Mouse (Mus musculus): Measurements from ENCODE around the gene Rgs6. TPM values are rescaled to one million over a fixed set of nuclear protein-coding genes. Genes with fewer than 3 reads are reported as not detected.

Rgs6 gene
- polyA plus RNA-seq, 2 experiments from 2014 or later, result 0.28 TPM; not detected in 1

DNA sequence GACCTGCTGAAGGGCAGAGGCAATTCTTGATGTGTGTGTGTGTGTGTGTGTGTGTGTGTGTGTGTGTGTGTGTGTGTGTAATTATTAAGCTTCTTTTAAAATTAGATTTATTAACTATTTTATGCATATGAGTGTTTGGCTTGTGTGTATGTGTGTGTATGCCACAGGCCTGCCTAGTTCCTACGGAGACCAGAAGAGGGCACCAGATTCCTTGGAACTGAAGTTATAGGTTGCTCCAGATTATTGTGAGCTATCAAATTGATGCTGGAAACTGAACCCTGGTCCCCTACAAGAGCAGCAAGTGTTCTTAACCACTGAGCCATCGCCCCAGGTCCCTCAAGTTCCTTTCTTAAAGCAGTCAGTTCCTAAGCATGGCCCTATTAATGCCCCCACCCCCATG, 511.8 kb downstream of the Rgs6 start:
- no peak for ATAC-seq

DNA sequence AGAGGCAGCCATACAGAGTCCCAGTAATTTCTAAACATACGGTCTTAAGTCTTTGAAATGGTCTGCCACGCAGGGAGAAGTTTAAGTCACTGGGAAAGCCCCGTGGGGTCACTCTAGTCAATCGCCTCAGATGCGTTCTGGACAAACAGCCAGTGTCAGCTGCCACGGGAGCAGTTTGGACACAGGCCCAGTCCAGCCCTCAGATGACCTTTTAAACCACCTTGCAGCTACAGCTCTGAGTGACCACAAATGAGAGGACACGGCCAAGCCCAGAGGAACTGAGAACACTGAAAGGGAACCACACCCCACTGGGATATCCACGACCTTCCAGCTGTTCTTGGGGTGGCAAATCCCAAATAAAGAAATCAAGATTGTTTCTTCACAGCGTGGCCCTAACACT, 512.3 kb downstream of the Rgs6 start:
- no peak for ATAC-seq

DNA sequence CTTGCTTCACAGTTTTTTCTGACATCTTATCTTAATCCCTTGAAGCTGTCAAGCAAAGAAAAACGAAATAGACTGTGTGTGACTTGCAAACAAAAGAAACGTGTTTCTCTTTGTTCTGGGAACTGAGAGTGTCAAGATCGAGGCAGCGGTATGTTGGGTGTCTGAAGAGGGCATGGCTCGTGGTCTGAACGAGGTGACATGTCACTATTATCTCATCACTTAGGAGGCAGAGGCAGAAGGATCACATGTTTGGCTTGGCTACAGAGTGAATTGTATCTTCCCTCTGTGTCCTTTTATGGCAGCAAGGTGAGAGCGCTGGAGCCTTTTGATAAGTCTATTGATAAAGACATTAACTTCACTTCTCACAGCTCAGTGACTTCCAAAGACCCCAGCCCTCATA, 512.8 kb downstream of the Rgs6 start:
- no peak for ATAC-seq

DNA sequence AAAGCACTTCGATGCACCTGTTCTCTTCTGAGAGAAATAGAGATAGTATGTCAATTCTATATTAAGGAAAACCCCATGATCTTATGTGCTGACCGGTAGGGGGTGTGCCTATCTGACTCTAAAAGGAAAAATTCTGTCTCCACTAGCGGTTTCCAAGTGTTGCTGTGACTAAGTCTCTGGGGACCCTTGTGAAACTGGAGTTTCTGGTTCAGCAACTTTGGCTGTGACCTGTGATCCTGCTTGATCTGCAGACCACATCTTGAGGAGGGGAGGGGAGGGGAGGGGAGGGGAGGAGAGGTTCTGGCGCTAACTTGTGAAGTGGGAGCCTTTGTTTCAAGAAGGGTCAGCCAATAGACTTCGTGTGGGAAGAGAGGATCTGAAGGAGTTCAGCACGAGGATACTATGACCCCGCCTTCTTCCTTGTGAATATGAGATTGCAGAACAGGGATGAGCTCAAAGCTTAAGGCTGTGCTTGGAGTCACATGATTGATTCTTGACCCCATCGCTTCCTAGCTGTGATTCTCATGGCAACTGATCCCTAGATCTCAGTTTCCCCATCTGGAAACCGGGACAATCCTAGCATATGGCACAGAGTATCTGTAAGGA, 517.5 kb downstream of the Rgs6 start:
- no peak for ATAC-seq

DNA sequence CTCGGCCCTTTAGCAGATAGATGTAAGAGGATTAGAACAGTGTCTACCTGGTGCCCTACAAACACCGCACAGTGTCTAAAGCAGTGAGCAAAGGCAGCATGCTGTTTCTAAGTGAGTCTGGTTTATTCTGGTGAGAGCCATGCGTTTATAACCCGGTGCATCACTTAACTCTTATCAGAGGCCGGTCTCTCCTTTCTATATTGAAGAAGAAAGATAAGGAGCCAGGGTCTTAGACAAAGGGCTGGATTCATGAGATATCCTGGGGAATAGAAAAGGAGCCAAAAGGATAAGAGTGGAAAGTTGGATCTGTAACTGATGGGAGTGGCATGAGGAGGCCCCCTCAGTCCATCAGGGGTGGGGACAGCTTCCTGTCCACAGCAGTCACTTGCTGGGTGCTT, 518.0 kb downstream of the Rgs6 start:
- no peak for ATAC-seq

DNA sequence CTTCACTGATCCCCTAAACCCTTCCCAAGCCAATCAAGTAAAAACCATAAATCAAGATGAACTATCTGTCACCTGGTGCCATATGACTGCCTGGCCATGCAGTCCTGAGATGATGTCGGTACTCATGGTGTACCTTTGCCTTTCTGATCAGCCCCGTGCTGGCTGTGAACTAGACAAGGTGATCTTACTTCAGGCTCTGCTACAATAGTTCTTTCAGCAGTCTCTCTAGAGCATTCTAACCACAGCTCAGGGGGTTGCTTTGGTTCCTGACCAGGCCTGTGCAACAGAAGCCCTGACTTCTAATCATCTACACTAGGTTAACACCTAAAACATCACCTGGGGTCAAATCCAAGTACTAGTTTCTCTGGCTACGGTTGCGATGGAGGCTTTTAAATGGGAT, 521.4 kb downstream of the Rgs6 start:
- no peak for ATAC-seq

DNA sequence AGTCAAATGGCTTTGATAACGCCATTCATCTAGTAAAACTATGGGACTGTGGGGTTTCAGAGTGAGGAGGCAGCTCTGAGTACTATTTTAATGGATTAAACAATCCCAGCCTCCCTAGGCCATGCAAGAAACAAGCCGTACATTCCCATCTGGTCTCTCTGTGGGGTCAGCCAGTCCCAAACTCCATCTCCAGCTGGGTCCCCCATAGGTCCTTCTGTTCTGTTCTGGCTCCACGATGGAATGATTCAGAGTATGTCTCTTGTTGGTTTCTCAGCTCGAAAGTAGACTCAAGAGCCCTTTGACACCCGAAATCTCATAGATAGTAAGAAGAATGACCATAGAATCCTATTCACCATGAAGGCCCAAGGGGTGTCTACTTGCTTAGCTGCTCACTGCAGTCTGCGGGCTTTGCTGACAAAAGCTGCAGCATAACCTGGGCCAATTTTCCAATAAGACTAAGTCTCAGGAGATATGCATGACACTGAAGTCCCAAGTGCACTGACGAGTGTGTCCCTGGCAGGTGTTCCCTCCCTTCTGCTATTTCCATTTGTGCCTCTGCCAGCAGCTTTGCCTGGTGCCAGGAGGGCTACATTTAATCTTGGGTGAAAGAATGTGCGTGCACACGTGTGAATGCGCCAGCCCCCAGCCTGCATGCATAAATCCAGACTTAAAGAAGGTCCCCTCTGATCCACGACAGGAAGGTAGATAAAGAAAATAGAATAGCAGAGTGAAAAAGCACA, 522.0 kb downstream of the Rgs6 start:
- no peak for ATAC-seq

DNA sequence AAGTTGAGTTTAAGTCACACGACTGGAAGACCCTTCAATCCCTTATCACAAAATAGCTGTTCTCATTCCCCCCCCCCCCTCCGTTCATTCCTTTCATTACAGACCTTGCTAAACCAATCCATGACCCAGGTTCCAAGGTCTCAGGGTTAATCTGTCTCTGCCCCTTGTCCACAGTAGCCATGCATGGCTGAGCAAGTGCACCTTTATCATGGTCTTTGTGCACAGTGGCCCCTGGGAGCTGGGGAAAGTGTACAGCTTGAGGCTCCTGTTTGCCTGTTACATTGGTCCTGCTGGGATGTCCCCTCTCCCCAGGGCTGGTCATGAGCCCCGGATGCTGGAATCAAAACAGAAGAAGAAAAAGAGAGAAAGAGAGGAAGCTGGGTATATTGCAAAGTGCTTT, 522.6 kb downstream of the Rgs6 start:
- ATAC-seq, result no peak

DNA sequence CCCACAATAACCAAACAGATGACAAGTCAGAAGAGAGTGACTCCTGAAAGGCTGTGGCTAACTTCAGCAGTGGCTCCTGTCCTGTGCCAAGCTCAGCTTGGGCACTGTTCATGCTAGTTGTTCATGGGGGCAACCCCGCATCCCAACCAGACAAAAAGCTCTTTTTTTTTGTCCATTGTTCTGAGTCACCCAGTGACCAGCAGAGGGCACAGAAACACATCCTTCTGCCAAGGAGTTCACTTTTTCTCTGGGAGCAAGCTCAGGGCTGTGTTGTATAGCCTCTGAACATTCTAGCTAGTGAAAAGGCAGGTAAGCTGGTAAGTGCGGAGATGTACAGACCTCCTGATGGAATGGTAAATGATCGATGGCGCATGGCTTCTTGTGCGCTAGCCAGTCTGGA, 524.2 kb downstream of the Rgs6 start:
- ATAC-seq, result no peak

DNA sequence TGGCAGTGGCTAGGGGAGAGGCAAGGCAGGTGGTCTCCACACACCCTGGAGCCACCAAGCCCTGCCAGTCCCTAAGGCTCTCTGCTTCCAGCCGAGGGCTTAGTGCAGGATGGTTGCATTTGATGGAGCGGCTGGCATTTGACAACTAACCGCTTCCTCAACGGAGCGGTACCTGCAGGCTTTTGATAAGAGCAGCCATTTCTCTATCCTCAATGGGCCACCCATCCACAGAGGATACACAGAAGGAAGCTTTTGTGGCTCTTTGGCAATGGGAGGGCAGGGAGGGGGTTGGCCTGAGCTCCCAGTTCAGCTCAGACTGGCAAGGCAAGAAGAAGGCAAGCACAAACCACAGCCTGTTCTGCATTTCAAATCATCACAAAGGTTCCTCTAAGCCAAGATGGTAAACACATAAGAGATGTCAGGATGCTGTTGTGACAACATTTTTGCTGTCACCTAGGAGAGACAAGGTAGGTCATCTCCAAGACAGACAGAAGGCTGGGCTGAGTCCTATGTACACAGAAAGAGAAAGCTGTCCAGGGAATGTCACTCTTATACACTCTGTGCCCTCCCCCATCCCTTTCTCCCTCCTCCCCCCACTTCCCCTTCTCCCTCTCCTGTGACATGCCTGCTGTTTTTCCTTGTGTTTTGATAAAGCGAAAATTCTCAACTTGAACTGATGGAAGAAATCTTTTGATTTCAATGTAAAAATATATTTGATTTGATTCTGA, 525.0 kb downstream of the Rgs6 start:
- ATAC-seq, result no peak

DNA sequence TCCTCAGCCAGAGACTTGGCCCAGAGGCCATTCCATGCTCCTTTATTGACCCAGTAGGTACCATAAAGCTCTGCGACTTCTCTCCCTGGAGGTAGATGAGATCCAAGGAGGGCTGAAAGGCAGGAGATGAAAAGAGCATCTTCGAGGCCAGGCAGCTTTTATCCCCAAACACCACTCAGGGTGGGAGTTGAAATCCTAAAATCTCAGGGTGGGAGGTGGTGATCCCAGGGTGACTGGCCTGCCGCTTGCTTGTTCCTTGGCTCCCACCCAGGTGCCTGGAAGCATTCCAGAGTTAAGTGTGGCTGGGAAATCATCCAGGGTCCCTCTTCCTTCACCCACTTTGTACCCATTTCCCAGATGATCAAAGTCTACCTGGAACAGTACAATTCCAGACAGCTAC, 525.9 kb downstream of the Rgs6 start:
- no peak for ATAC-seq

DNA sequence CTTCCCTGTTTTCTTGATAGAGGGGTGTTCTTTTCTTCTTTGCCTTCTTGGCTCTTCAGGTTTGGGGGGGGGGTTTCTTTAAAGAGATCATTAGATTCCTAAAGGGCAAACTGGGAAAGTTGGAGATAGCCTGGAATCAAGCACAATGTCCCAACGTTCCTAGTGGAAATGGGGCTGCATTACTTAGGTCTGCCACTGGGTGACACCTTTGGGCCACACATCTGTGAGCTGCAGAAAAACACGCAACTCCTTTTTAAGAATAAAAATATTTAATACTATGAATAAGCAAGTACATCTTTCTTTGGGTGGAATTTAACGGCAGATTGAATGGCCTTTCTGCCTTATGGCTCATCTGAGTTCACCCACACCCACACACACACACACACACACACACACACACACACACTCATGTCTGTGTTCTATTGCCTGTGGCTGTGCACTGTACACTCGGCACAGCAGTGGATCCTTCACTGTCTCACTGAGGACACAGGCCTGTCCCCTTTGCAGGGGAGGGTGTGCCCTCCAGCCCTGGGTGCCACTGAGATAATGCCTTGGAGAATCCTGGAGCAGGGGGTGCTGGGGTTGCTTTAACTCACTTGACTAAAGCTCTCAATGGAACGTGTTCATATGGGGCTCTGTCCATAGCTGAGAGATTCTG, 526.4 kb downstream of the Rgs6 start:
- ATAC-seq, result no peak

DNA sequence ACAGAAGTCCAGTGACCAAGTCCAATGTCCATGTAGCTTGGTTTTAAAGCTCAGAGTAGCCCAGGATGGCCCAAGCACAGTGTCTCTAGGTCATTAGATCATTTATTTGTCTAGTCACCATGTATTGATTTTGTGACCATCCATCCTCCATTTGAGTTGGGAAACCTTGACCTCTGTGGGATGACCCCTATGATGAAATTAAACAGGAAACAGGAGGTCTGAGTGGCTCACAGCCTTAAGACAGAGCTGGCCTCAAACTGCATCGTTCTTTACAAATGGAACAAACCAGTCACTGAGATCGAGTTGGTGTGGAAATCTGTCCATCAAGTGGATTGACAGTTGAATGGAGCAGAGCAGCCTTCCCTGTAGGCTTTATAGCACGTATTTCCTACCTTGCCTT, 536.0 kb downstream of the Rgs6 start:
- no peak for ATAC-seq

DNA sequence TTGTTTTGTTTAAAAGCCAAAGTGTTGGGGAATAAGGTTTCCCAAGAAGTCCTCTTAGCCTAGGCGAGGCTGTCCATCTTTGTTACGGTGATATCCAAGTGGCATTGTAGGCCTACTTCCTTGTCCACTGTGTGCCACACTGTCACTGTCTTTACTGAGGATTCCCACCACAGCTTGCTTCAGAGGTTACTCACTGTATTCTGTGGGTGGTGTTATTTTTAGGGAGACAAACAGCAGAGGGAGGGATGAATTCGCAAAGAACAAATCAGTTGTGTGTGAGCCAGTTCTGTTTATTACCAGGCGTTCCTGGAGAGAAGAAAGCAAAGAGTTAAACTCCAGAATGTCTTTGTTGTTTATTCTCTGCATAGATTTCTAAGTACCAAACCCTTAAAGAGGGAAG, 537.2 kb downstream of the Rgs6 start:
- no peak for ATAC-seq

DNA sequence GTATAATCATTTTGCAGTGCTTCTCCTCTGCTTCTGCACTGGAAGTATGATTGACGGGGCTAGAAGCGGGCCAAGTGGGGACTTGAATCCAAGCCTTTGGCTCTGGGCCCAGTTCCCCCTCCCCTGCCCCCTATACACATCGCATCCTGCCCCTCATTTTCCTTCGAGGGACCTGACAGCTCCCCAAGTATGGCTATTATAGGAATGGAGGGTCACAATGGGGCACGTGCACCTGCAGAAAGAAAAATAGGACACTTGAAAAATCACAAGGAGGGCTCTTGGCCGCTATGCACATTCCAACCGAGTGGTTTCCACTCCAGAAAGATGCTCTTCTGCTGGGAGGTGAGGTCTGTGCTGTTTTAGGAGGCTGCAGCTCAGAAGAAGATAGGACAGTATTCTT, 538.8 kb downstream of the Rgs6 start:
- ATAC-seq, result no peak

DNA sequence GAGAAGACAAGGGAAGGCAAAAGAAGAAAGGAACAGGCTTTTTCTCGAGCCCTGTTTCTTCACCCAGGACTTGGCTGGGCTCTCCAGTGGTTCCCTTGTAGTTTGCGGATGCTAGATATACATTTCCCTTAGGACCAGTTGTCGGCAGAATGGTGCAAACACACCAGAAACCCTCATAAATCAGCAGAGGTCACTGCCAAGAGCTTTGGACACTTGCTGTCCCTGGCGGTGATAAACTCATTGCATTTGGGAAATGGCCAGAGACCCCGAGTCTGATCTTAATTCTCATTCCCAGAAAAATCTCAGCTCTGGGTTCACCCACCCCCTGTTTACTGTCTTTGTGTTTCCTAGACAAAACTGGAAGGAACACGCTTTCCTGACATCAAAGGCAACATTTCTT, 539.9 kb downstream of the Rgs6 start:
- no peak for ATAC-seq

DNA sequence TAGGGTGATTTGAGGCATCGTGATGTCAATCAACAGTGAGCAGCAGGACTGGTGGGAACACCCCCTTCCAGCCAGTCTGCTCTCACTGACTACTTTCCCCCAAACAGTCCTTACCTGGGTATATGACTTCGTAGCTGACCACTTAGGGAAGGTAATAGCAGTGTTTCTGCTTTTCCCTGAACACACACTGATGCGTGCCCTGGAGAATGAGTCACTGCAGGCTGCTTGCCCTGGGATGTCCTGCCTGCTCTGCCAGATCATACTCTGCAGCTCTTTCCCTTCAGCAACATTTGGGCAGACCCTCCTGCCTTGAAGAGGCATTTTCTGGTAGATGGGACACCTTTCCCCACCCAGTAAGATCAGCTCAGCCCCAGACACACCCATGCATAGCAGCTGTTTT, 540.5 kb downstream of the Rgs6 start:
- no peak for ATAC-seq

DNA sequence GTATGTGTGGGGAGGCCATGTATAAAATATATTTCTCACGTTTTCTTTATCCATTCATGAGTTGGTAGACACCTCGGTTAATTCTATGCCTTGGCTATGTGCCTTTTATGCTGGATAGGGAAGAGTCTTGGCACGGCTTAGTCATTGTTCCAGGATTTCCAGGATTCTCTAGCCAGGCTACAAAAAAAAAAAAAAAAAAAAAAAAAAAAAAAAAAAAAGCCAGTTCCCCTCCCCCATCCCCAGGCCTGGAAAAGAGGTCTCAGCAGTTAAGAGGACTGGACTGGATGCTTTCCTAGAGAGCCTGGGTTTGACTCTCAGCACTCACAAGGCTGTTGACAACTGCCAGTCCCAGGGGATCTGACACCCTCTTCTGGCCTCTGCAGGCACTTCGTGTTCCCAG, 543.3 kb downstream of the Rgs6 start:
- ATAC-seq, result no peak

DNA sequence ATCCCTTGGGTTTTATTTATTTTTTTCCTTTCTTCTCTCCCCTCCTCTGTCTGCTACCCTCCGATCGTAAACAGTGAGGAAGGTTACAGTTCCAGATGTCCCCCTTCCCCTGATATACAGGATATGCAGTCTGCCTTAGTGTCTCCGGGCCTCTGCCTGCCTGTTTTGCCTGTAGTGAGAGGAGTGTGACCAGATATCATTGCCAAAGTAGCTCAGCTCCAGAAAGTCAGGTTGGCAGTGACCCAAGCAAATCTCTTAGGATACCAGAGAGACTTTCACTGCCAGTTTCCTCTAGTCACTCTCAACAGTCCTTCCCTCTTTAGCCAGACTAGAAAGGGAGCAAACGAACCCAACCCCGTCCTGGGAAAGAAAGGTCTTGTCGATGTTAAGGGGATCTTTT, 545.7 kb downstream of the Rgs6 start:
- no peak for ATAC-seq

DNA sequence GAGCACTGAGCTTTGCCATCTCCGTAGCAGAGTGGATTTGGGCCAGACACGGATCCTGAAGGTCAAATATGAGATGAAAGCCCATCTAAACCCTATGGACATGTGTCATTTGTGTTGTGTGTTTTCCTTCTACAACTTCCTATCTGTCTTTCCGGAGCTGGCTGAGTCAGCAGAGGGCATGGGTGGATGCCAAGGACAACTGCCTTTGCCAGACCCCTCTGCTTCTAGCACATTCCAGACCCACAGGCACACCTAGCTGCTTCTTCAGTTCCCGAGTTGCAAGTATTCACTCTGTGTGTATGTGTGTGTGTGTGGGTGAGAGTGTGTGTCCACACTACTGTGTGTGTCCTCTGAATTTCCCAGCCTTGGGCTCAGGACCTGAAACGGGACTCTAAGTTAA, 547.9 kb downstream of the Rgs6 start:
- no peak for ATAC-seq

DNA sequence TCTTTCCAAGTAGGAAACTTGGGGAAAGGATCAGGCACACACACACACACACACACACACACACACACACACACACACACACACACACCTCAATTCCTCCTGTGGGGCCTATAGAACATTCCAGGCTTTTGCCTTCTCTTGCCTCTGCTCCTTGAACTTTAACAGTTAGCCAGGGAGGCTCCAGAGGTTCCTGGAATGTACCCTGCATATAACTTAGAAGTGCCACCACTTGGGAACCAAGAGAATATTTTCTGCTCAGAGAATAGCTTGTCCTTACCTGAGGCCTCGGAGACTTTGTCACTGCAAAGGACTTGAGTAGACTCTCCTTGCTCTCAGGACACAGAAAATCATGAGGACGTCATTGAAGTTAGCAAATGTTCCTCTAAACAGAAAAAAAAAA, 548.4 kb downstream of the Rgs6 start:
- no peak for ATAC-seq

DNA sequence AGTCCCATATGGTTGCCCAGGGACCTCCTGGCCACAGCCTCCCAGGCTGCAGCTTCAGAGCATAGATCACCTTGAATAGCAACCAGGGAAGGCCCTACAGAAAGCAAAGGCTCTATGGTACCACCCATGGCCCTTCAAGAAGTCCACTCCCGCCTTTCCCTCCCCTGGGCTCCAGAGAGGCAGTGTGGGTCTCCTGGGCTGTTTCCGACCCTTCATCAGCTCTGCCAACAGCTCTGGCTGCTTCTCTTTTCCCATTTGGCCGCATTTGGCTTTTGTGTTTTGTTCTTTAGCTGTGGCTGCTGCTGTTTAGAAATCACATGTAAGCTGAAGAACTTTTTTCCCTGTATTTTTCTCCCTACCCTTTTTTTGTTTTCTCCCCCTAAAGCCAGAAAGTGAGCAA, 548.9 kb downstream of the Rgs6 start:
- ATAC-seq, result no peak

DNA sequence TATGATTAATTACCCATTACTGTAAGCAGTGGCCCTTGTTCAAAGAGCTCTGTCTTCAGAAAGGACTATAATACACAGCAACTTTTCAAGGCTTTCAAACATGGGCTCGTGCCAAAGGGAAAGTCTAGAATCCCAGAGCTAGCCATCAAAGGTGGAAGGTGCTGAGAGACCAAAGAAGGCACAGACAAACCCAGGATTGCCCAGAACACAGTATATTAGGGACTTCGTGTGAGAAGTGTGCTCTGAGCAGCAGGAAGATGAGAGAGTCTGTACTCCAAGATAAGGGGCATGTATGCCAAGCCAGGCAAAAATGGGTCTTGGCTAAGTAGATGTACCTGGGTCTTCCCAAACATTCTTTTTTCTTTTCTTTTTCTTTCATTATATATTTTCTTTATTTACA, 553.1 kb downstream of the Rgs6 start:
- ATAC-seq, result no peak

DNA sequence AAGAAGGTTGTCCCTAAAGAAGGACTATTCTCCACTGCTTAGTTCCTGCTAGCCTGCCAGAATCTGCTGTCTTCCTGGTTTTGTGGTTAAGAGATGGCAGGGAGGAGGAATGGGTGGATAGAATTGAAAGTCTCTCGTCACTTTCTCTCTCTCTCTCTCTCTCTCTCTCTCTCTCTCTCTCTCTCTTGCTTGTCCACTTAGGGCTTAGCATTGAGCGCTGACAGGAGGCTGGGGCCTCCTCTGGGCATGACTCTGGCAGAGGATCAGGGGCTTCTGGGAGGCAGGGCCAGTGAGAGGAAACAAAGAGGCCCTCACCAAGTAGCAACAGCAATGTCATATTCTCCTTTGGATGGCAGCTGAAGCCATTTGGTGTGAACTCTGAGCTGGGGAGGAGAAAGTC, 554.4 kb downstream of the Rgs6 start:
- no peak for ATAC-seq
